Mouse (Mus musculus) kidney, adult 2 months (tissue): ENCODE results near the gene Rars. TPM values are rescaled to one million over a fixed set of nuclear protein-coding genes. Genes with fewer than 3 reads are reported as not detected.

Experiments
- DNase-seq: peaks from one replicate; pipeline ENCODE4 v3.0.0; 2021
- H3K27ac ChIP-seq: fragments of 200-500 bp; 2 replicates; pipeline ENCODE4 v1.5.1; 2012; ENCODE audit warnings: low read depth, low read length, control low read depth, inconsistent platforms; ENCODE audit not compliant: insufficient read depth
- H3K27me3 ChIP-seq: fragments of 200-500 bp; replicated peaks from 2 replicates; pipeline ENCODE4 v1.6.1; 2012; ENCODE audit warnings: mild to moderate bottlenecking, moderate library complexity, low read length, inconsistent platforms; ENCODE audit not compliant: control insufficient read depth, insufficient read depth
- H3K36me3 ChIP-seq: fragments of 200-500 bp; 2 replicates; pipeline ENCODE4 v1.6.1; 2012; ENCODE audit warnings: mild to moderate bottlenecking, moderate library complexity, low read length, inconsistent platforms; ENCODE audit not compliant: control insufficient read depth, insufficient read depth
- H3K4me1 ChIP-seq: fragments of 200-500 bp; 2 replicates; pipeline ENCODE4 v1.6.1; 2011; ENCODE audit warnings: low read length; ENCODE audit not compliant: control insufficient read depth, insufficient read depth
- H3K4me3 ChIP-seq: fragments of 200-500 bp; 2 replicates; pipeline ENCODE4 v1.5.1; 2011; ENCODE audit warnings: mild to moderate bottlenecking, low read depth, low read length, control low read depth; ENCODE audit not compliant: insufficient read depth
- CTCF ChIP-seq: fragments of 200-500 bp; conservative IDR thresholded peaks from 2 replicates; pipeline ENCODE4 v1.5.1; 2011; ENCODE audit warnings: low read depth, mild to moderate bottlenecking, control low read depth, low read length, moderate library complexity, mixed read lengths; ENCODE audit not compliant: insufficient read depth, insufficient read length
- POLR2A ChIP-seq: fragments of 200-500 bp; IDR thresholded peaks from one replicate; pipeline ENCODE4 v1.6.1; 2011; ENCODE audit warnings: low read depth, low read length, control low read depth
- WGBS: fragments of 180-500 bp; shearing (Covaris S2); methylation state at CpG from one replicate; pipeline ENCODE4 v1.1.7; 2018; 5-methylcytosine and 5-hydroxymethylcytosine counted together
- polyA plus RNA-seq: library from polyadenylated mRNA; depleted of rRNA; stranded (reverse); fragments of >200 nt; gene quantifications from 2 replicates; pipeline ENCODE4 v1.2.3, GENCODE M21; 2012; rRNA removed

Rars gene
- polyA plus RNA-seq, 1 experiment: 19.3 TPM

DNA sequence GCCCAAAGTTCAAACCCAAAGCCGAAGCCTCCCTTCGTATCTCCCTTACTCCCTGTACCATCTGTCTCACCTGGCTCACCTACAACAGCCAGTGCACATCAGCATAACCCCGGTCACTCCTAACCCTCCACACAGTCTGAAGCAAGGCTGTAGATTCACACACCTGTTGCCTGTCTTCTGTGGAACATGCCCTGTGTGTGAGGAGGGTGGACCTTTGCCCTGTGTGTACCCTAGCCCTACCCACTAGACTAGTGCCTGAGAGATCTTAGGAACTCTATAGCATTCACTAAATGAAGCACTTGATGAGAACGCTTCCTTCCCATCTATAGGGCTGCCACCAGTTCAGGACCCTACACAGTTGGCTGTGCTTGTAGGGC lies 73.7 kb downstream of the Rars start:
- DNase-seq: no peak
- no peaks in the 10 kb centered on the region for H3K27me3 ChIP-seq
- WGBS: 96% methylated on average over 4 of the region's 4 CpGs
- no peaks in the 10 kb centered on the region for H3K36me3 ChIP-seq
- no peak overlapping the region for H3K4me3 ChIP-seq
- no peak for TF ChIP-seq CTCF
- no peak for TF ChIP-seq POLR2A
- no peaks in the 10 kb centered on the region for H3K4me1 ChIP-seq
- H3K27ac ChIP-seq: no peak overlapping the region

DNA sequence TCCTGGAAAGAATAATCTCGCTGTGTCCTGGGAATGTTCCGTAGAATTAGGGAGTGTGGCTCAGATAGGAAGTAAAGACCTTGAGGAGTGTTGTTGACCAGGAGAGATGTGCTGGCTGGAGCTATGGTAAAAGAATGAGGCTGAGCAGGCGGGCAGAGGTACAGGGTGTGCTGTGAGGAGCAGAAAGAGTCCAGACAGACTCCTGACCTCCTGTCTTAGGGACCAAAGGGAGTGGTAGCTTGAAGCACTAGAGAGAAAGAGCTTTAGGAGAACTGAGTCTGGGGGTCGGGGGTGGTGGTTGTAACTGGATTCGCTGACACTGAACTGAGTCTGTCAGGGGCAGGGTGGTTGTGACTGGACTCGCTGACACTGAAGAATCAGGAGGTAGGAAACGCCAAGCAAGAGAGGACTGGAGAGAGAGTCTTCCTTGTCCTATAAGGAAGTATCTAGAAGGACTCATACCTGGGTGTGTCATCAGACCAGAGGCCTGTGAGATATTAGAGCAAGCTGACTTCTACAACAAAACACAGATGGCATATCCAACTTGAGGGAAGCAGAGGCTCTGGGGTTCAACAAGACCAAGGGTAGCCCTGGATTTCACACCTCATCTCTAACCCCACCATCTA lies 74.2 kb downstream of the Rars start:
- Histone ChIP-seq H3K27ac (no peak overlapping the region), H3K4me3 (no peak overlapping the region)
- 92% methylated on average over 7 of the region's 7 CpGs for WGBS

More for the DNA sequence above, 74.2 kb downstream of the Rars start:
- TF ChIP-seq CTCF (no peak), POLR2A (no peak)
- Histone ChIP-seq H3K36me3 (no peaks in the 10 kb centered on the region), H3K27me3 (no peaks in the 10 kb centered on the region), H3K4me1 (no peaks in the 10 kb centered on the region)
- DNase-seq: no peak

Other genes with a start within 250 kb of the Rars start
- gene Pank3, start 65.0 kb downstream of the Rars start, polyA plus RNA-seq: 8.0 and 10.4 TPM in 2 replicates
- 0.05 TPM in 1 of 2 replicates, not detected in the other for gene Fbll1, start 35.6 kb downstream of the Rars start, polyA plus RNA-seq
- gene Wwc1, start 146.0 kb upstream of the Rars start, polyA plus RNA-seq: 91.9 and 110 TPM in 2 replicates